Mouse (Mus musculus) heart, embryonic 15.5 days (tissue): ENCODE measurements around the gene Nup93. TPM values are rescaled to one million over a fixed set of nuclear protein-coding genes. Genes with fewer than 3 reads are reported as not detected.

Source experiments
- microRNA counts: library from miRNA; unstranded; fragments of <30 nt; microRNA quantifications from one replicate; lab custom pipeline; 2016
- microRNA-seq: library from miRNA; unstranded; fragments of <30 nt; microRNA quantifications from one replicate; pipeline ENCODE4, GENCODE M21; 2016
- polyA plus RNA-seq: library from polyadenylated mRNA; unstranded; fragments of >200 nt; fragmentation: Nextera tagmentation; extraction: Ambion mirVana; gene quantifications from 2 replicates; pipeline ENCODE4 v1.2.1, GENCODE M21; 2015

The Nup93 gene
- polyA plus RNA-seq, 1 experiment from 2014 or later = 51.6 TPM

MicroRNAs within 50 kb of the gene (microRNA counts, 519-probe panel; counts per million panel counts)
- 2,658 counts per million, percentile 61 among the panel's probes with 10 or more counts for microRNA mmu-miR-138 (lab: Ali Mortazavi, UCI)

Small RNAs within 50 kb of the gene (microRNA-seq; reads per million reads assigned to microRNA genes)
- gene Mir138-2 = 99.8 reads per million, percentile 49 among the genes with 10 or more reads in this experiment

Other genes starting within 250 kb of the Nup93 start
- gene Amfr, start 201.7 kb upstream of the Nup93 start, polyA plus RNA-seq = 49.4 and 51.5 TPM in 2 replicates
- 64.7 and 73.1 TPM in 2 replicates for gene Nudt21, start 177.5 kb upstream of the Nup93 start, polyA plus RNA-seq
- 11.1 and 11.3 TPM in 2 replicates for gene Ogfod1, start 177.4 kb upstream of the Nup93 start, polyA plus RNA-seq
- 8.0 and 9.9 TPM in 2 replicates for gene Bbs2, start 115.6 kb upstream of the Nup93 start, polyA plus RNA-seq
- not detected in 2 replicates for gene Mt4, start 77.4 kb upstream of the Nup93 start, polyA plus RNA-seq
- 56.5 and 69.8 TPM in 2 replicates for gene Mt3, start 62.0 kb upstream of the Nup93 start, polyA plus RNA-seq
- gene Mt2, start 41.9 kb upstream of the Nup93 start, polyA plus RNA-seq = 47.8 and 51.2 TPM in 2 replicates
- gene Mt1, start 35.5 kb upstream of the Nup93 start, polyA plus RNA-seq = 432 and 538 TPM in 2 replicates
- 0.15 and 0.20 TPM in 2 replicates for gene Slc12a3, start 114.6 kb downstream of the Nup93 start, polyA plus RNA-seq
- gene Herpud1, start 171.9 kb downstream of the Nup93 start, polyA plus RNA-seq = 91.4 and 94.8 TPM in 2 replicates
- 0.28 and 0.53 TPM in 2 replicates for gene Nlrc5, start 219.8 kb downstream of the Nup93 start, polyA plus RNA-seq